Mouse (Mus musculus): ENCODE measurements around the gene Nfam1. TPM values are rescaled to one million over a fixed set of nuclear protein-coding genes. Genes with fewer than 3 reads are reported as not detected.

Nfam1 gene
- polyA plus RNA-seq, 1 experiment from 2014 or later: 3.4 TPM

- WGBS: 22% methylated on average over 8 of the region's 8 CpGs
- Histone ChIP-seq H3K9ac (peak overlapping the region; percentile 43; the same call in 1 of the 2 replicates), H3K4me2 (replicated peaks) (no peak overlapping the region), H3K36me3 (no peaks in the 10 kb centered on the region), H3K4me1 (peaks cover 33% of the 10 kb centered on the region), H3K27me3 (peaks cover 41% of the 10 kb centered on the region), H3K27ac (no peak overlapping the region), H3K4me3 (no peak overlapping the region), H3K9me3 (no peaks in the 10 kb centered on the region)
- no peak for ATAC-seq (ENCODE audit: low FRiP score, low read depth)
These were observed 22.7 kb downstream of the Nfam1 start for GRCm38 (mm10) chr15:83010423-83010822.

- ATAC-seq (ENCODE audit: low FRiP score, low read depth): no peak
- Histone ChIP-seq H3K9me3 (no peaks in the 10 kb centered on the region), H3K36me3 (no peaks in the 10 kb centered on the region), H3K4me3 (no peak overlapping the region), H3K27ac (no peak overlapping the region), H3K4me1 (peaks cover 33% of the 10 kb centered on the region), H3K9ac (no peak overlapping the region), H3K27me3 (peaks cover 43% of the 10 kb centered on the region), H3K4me2 (replicated peaks) (no peak overlapping the region)
- WGBS: 92% methylated on average over 6 of the region's 6 CpGs
These were observed 23.6 kb downstream of the Nfam1 start for GRCm38 (mm10) chr15:83009532-83009931.

DNA sequence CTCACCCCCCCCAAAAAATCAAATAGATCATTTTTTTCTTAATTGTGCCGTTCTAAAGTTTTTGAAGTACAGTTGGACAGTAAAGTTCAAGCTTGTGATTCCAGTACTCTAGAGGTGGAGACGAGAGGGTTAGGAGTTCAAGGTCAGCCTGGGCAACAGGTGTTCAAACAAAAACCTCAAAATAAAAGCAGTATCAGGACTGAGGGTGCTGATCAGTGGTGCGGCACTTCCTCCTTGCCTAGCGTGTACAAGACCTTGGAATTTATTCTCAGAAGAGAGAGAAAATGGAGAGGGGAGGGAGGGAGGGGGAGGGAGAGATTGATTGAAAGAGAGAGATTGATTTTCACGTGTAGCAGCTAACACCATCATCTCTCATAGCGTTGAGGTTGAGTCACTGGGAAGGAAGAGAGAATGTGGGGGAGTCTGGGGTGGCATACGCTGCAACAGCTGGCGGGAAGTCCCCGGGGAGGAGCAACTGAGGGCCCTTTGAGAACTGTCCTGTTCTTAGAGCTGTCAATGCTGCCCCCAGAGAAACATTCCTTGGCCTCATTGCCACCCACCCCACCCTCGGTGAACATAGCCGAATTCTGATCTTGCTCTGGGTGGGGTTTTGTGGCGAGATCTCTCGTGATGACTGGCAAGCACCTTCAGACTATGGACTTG is 24.2 kb downstream of the Nfam1 start:
- ATAC-seq (ENCODE audit: low FRiP score, low read depth): no peak
- Histone ChIP-seq H3K4me3 (no peak overlapping the region), H3K36me3 (no peaks in the 10 kb centered on the region), H3K4me1 (peaks cover 33% of the 10 kb centered on the region), H3K9me3 (no peaks in the 10 kb centered on the region), H3K27me3 (peaks cover 37% of the 10 kb centered on the region), H3K9ac (no peak overlapping the region), H3K27ac (no peak overlapping the region), H3K4me2 (replicated peaks) (no peak overlapping the region)
- WGBS: 81% methylated on average over 13 of the region's 13 CpGs

DNA sequence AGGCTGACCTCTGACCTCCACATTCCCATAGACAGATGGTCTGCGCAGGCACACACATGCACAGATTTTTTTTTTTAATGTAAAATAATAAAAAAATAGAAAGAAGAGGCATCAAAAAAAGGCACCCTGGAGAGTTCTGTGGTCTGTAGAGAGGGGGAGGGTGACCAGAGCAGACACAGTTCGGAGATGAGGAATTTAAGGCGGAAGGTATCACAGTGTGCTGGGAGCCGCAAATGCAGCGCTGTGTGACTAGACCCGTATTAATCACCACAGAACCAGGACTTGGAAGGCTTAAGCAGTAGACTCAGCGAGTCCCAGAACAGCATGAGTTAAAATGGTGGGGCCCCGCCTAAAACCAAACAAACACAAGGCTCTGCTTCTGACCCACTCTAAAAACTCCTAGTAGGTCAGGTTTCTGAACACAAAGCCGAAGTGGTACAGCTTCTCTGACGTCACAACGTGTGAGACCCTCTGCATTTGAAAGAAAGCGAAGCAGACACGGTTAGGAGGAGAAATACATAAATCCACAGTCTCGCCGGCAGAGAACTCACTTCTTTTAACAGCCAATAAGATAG is 25.7 kb downstream of the Nfam1 start:
- H3K9me3 ChIP-seq: no peaks in the 10 kb centered on the region
- no peak overlapping the region for H3K4me2 ChIP-seq (replicated peaks)
- ATAC-seq (ENCODE audit: low FRiP score, low read depth): no peak
- H3K4me3 ChIP-seq: no peak overlapping the region
- H3K4me1 ChIP-seq: peaks cover 33% of the 10 kb centered on the region
- 40% methylated on average over 15 of the region's 15 CpGs for whole genome bisulfite sequencing
- no peaks in the 10 kb centered on the region for H3K36me3 ChIP-seq
- H3K9ac ChIP-seq: no peak overlapping the region
- H3K27ac ChIP-seq: no peak overlapping the region
- peaks cover 42% of the 10 kb centered on the region for H3K27me3 ChIP-seq

GRCm38 (mm10) chr15:83002665-83003548 is 30.2 kb downstream of the Nfam1 start:
- no peak for ATAC-seq (ENCODE audit: low FRiP score, low read depth)
- 54% methylated on average over 12 of the region's 12 CpGs for WGBS
- no peak overlapping the region for H3K9ac ChIP-seq

GRCm38 (mm10) chr15:82998811-82999221 is 34.3 kb downstream of the Nfam1 start:
- Histone ChIP-seq H3K4me2 (replicated peaks) (no peak overlapping the region), H3K9ac (no peak overlapping the region), H3K4me1 (peaks cover 44% of the 10 kb centered on the region), H3K4me3 (no peak overlapping the region), H3K27me3 (peaks cover 29% of the 10 kb centered on the region), H3K9me3 (no peaks in the 10 kb centered on the region), H3K36me3 (no peaks in the 10 kb centered on the region), H3K27ac (no peak overlapping the region)
- WGBS: 80% methylated on average over 6 of the region's 6 CpGs
- no peak for ATAC-seq (ENCODE audit: low FRiP score, low read depth)

More at GRCm38 (mm10) chr15:83002665-83003548, 30.2 kb downstream of the Nfam1 start:
- Histone ChIP-seq H3K36me3 (no peaks in the 10 kb centered on the region), H3K4me3 (no peak overlapping the region), H3K27me3 (peaks cover 32% of the 10 kb centered on the region), H3K27ac (no peak overlapping the region), H3K9me3 (no peaks in the 10 kb centered on the region), H3K4me2 (replicated peaks) (no peak overlapping the region), H3K4me1 (peaks cover 22% of the 10 kb centered on the region)

- H3K9me3 ChIP-seq: no peaks in the 10 kb centered on the region
- H3K9ac ChIP-seq: no peak overlapping the region
- H3K4me2 ChIP-seq (replicated peaks): no peak overlapping the region
- H3K36me3 ChIP-seq: no peaks in the 10 kb centered on the region
- no peak overlapping the region for H3K4me3 ChIP-seq
- H3K4me1 ChIP-seq: peaks cover 55% of the 10 kb centered on the region
- no peak overlapping the region for H3K27ac ChIP-seq
- no peak for ATAC-seq (ENCODE audit: low FRiP score, low read depth)
- peaks cover 14% of the 10 kb centered on the region for H3K27me3 ChIP-seq
These were observed 36.7 kb downstream of the Nfam1 start for GRCm38 (mm10) chr15:82996431-82996830.

DNA sequence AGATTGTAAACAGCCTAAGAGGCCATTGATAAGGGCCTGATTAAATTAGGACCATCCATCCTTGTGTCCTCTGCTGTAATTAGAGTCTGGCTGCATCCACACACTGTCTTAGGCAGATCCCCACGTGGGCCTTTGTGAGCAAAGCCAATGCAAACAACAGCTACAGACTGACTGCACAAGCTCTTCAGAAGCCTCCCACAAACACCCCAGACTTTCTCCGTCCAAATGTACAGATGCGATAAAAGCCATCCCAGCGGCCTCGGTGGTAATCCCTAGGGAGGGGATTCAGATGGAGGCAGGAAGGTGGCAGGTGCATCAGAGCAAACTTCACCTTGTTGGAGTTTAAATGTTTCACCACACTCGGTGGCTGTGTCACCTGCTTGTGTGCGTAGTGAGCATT is 37.9 kb downstream of the Nfam1 start:
- H3K4me2 ChIP-seq (replicated peaks): no peak overlapping the region
- H3K9ac ChIP-seq: no peak overlapping the region
- no peak for ATAC-seq (ENCODE audit: low FRiP score, low read depth)
- peaks cover 55% of the 10 kb centered on the region for H3K4me1 ChIP-seq
- 52% methylated on average over 7 of the region's 7 CpGs for WGBS
- H3K4me3 ChIP-seq: no peak overlapping the region
- H3K27me3 ChIP-seq: peaks cover 19% of the 10 kb centered on the region
- no peak overlapping the region for H3K27ac ChIP-seq
- H3K36me3 ChIP-seq: no peaks in the 10 kb centered on the region
- no peaks in the 10 kb centered on the region for H3K9me3 ChIP-seq

GRCm38 (mm10) chr15:82992911-82993310 is 40.2 kb downstream of the Nfam1 start:
- no peak overlapping the region for H3K4me3 ChIP-seq
- 50% methylated on average over 9 of the region's 9 CpGs for WGBS
- H3K9me3 ChIP-seq: no peaks in the 10 kb centered on the region
- H3K27me3 ChIP-seq: peaks cover 22% of the 10 kb centered on the region
- H3K36me3 ChIP-seq: no peaks in the 10 kb centered on the region
- ATAC-seq (ENCODE audit: low FRiP score, low read depth): no peak
- H3K27ac ChIP-seq: no peak overlapping the region
- peaks cover 60% of the 10 kb centered on the region for H3K4me1 ChIP-seq
- no peak overlapping the region for H3K4me2 ChIP-seq (replicated peaks)
- no peak overlapping the region for H3K9ac ChIP-seq

GRCm38 (mm10) chr15:82992079-82992783 is 40.9 kb downstream of the Nfam1 start:
- H3K27me3 ChIP-seq: peaks cover 22% of the 10 kb centered on the region
- no peaks in the 10 kb centered on the region for H3K36me3 ChIP-seq
- peaks cover 55% of the 10 kb centered on the region for H3K4me1 ChIP-seq
- 60% methylated on average over 13 of the region's 13 CpGs for WGBS
- H3K9me3 ChIP-seq: no peaks in the 10 kb centered on the region
- no peak overlapping the region for H3K4me2 ChIP-seq (replicated peaks)
- no peak overlapping the region for H3K27ac ChIP-seq
- H3K9ac ChIP-seq: 0 out of 2 replicates have a peak overlapping the region, but pooled peaks have one; percentile 35
- no peak overlapping the region for H3K4me3 ChIP-seq
- no peak for ATAC-seq (ENCODE audit: low FRiP score, low read depth)

DNA sequence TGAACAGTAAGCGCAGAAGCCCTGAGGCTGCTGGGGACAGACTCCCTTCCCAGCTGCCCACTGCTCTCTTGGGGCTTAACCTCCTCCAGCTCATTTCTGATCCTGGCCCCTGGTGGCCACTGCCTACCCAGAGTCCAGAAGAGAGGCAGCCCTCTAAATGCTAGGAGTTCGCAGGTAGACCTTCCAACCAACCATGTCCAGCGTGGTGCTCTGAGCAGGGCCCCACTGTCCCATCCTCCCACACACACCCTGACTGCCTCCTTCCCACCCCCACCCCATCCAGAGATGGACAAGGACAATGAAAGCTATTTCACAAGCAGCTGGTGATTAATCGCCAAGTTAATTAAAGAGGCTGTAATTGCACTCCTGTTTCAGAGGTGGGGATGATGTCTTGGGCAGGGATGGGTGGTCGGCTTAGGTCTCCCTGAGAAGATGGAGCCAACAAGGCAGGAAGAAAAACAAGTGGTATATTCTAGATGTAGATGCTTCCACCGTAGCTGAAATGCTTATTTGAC is 43.9 kb downstream of the Nfam1 start:
- no peaks in the 10 kb centered on the region for H3K36me3 ChIP-seq
- H3K9me3 ChIP-seq: no peaks in the 10 kb centered on the region
- no peak overlapping the region for H3K9ac ChIP-seq
- H3K27me3 ChIP-seq: peaks cover 36% of the 10 kb centered on the region
- H3K27ac ChIP-seq: no peak overlapping the region
- no peak overlapping the region for H3K4me3 ChIP-seq
- 56% methylated on average over 6 of the region's 6 CpGs for WGBS
- no peak overlapping the region for H3K4me2 ChIP-seq (replicated peaks)
- peaks cover 58% of the 10 kb centered on the region for H3K4me1 ChIP-seq
- no peak for ATAC-seq (ENCODE audit: low FRiP score, low read depth)

Measured in limb, embryonic 13.5 days (tissue).